Mouse (Mus musculus) urinary bladder, postnatal 25 days (tissue): ENCODE measurements around the gene Arid2.
"Not testable (repeated sequence)": the region's sequence is repeated elsewhere in the genome, so short reads cannot be mapped to it uniquely, and the experiment has no call there.

Experiments
- DNase-seq: peaks from one replicate; pipeline ENCODE4 v3.0.0; 2022; ENCODE audit warnings: low spot score

The Arid2 gene

GRCm38 (mm10) chr15:96286015-96286934 is 1.0 kb upstream of the Arid2 start:
- DNase-seq: peak; percentile 90

DNA sequence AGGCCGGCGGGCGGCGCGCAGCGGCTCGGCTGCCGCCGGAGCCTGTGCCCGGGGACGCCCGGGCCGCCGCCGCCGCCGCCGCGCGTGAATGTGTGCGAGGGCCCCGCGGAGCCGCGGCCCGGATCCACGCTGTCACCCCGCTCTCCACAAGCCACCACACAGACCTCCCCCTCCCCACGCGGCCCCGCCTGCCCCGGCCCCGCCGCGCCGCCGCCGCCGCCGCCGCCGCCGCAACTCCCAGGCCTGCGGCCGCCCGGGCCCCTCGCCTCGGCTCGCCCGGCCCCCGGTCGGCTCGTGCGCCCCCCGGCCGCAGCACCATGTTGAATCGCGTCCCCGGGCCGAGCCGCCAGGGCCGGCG is 404 bp upstream of the Arid2 start:
- no peak for DNase-seq

GRCm38 (mm10) chr15:96287976-96288835 is 888 bp downstream of the Arid2 start:
- peak; percentile 59 for DNase-seq

DNA sequence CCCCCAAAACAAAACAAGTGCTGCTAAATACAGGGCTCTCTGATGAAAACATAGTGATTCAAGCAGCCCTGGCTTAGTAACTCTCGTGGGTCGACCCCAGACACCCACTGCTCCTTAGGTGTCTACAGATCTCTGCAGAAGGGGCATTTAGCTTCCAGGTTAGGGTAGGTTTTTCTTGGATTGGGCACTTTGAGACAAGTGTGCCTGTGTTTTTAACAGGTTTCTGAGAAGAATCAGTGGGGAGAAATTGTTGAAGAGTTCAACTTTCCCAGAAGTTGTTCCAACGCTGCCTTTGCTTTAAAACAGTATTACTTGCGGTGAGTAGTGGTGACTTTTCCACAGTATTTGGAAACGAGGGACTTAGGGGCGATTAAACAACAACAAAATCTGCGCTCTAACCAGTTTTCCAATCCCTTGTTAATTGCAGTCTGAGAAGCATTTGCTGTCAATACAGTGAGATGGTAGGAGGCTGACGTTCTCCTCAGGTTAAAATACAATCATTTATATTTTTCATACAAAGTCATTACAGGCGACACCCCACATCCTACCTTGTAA is 1.6 kb downstream of the Arid2 start:
- no peak for DNase-seq

- DNase-seq: no peak
These were observed 2.7 kb downstream of the Arid2 start for GRCm38 (mm10) chr15:96290001-96290400.

DNA sequence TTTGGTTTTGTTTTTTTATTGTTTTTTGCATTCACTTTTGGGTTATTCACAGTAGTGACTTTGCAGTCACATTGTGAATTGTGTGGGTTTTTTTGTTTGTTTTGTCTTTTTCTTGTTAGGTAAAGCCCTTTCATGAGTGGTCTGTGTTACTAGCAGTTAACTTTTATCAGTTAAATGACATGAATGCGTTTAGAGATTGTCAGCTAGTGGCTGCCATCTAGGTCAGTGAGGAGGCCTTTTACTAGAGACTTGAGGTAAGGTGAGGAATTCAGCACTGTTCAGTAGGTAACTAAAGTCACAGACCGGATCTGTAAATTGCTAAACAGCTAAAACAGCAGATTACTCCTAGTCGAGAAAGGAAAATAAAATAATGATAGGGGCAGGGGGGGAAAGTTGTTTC is 6.1 kb downstream of the Arid2 start:
- no peak for DNase-seq

- no peak for DNase-seq
These were observed 9.8 kb downstream of the Arid2 start for GRCm38 (mm10) chr15:96297078-96297590.

DNA sequence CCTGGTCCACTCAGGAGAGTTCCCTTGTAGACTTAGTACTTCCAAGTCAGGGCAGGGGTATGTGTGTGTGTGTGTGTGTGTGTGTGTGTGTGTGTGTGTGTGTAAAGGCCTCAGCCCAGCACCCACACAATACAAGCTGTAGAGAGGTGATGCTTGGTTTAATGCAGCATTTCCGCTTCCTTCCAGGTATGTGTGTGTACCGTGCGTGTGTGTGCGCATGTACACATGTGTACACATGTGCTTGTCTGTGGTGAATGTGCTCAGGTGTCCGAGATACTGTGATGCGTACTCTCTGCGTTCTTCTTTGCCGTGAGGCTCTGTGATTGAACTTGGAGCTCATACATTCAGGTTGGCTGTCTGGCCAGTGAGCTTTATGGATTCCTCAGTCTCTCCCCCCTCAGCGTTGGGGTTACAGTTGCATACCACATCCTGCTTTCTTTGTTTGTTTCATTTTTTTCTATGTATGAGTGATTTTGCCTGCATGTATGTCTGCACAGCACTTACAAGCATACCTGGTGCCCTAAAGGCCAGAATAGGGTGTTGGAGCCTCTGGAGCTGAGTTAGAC is 10.4 kb downstream of the Arid2 start:
- no peak for DNase-seq

DNA sequence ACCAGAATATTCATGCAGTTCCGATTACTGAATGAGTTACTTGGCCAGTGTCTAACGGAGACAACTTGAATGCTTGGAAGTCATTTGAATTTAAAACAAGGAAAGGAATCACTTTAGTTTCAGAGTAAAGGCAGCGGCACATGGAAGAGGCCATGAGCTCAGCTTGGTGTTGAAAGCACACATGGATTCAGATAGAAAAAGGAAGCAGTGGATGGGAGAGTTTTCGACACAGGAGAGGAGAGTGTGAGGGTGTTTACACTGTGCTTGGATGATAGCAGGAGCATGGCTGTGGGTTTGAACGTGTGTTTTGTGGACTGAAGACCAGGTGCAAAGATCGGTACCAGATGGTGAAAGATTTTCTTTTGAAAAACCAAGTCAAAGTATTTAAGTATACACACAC is 22.0 kb downstream of the Arid2 start:
- no peak for DNase-seq

DNA sequence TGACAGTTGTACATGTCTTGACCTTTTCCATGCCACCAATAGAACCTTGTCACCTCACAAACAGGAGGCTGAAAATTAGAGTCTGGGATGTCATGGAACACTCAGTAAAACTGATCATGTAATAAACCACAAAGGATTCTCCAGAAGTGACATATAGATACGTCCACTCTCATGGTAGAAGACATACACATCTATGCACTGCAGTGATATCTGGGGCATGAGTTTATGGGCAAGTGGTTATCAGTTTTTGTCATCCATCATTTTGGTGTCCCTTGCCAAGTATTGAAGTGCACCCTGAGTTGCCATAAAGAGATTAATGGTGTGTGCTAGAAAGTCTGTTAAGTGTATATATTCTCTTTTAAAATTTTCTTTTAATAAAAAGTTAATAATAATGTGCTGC is 25.6 kb downstream of the Arid2 start:
- no peak for DNase-seq

DNA sequence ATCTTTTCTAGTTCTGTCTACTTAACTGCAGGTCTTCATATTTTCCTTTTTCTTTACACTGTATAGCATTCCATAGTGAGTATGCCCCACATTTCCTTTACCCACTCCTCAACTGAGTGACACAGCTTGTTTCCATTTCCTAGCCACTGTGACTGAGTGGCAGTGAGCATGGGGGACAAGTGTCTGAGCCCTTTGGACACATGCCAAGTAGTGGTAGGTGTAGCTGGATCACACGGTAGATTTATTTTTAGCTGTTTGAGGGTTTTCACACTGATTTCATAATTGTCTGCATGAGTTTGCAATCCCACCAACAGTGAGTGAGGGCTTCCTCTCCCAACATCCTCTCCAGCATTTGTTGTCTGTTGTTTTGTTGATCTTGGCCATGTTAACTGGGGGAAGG is 28.3 kb downstream of the Arid2 start:
- DNase-seq: no peak

DNA sequence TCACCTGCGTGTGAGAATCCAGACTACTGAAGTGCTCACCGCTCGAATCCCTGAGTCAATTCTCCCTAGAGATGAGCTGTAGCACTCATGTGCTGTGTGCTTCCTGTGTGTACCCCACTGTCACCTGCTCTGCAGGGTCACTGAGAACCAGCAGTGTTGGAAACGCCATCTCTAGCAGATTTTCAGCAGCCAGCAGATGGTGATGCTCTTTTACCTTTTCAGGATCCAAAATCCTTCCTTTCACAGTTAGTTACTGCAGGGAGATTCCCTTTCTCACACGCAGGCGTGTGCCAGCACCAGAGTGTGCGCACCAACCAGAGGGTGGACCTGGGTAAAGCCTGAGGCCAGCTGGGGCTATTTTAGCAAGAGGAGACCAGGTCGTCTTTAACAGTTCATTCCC is 32.0 kb downstream of the Arid2 start:
- DNase-seq: no peak

DNA sequence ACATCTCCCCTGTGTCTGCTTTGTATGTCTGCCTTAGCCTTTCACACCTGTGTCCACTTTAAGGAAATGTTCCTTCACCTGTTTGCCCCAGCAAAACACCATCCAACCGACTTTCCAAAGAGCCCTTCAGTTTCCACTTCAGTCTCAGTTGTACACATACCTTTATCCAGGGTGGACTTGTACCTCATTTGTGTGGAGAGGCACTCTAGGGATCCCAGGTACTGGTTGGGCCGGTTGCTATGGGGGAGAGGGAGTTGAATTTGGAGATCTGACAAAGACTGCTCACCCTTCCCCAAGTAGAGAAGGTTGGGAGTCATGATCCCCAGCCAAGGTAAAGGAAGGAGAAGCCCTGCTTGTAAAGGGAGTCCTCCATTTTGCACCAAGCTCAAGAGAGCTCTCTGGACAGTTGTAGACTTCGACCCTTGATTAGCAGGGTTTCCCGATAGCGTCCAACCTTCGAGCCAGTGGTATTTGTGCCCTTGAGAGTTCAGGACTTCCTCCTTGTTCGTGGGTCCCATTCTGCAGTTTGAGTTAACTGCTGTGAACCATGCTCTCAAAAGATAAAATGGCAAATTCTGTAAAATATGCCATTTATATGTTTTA is 38.5 kb downstream of the Arid2 start:
- DNase-seq: no peak

- DNase-seq: not testable (repeated sequence)
These were observed 41.4 kb downstream of the Arid2 start for GRCm38 (mm10) chr15:96328722-96329121.

DNA sequence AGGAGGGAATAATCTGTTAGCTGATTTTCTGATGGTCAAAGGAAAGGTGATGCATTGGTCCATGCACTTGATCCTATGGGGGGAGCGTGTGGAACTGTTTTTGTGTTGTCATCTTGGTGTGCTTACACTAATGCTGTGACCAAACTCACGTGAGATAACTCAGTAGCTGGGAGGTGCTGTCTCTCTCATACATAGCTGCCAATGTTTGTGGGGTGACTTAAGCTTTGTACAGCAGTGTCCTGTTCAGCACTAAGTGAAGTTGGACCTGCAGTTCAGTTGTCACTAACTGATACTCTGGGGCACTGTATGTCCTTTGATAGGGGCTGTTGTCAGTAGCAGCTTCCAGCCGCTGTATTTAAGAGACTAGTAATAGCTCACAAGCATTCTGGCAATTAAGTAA is 43.2 kb downstream of the Arid2 start:
- DNase-seq: no peak

DNA sequence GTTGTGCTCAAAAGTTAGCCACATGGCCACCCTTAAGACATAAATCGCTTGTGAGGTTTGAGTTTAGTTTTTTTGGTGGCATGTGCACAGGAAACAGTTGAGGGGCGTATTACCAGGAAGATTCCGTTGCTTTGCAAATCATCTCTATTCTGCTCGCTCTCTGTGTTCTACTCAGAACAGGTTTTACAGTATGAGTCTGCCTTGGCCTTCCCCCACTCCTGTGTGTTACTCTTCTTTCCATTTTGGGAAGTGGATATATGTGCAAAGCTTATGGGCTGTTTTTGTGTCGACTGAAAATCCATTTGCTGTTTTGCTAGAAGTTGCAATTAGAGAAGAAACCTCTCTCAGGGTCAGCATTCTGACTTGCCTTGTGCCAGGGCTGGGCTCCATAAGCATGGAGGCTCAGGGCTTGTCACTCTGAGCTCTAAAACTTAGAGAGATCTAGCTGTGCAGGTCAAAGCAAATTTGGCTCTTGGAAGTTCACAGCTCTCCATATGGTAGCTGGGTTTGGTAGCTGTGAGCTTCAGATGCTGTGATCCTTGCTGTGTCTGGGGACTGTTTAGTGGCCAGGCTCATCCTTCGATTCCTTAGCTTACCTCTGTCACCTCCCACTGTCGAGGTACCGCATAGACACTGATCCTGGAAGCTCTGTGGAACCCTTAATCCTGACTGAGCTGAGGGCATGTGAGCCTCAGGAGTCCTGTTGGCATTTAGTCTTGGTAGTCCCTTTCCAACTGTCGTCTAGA is 45.3 kb downstream of the Arid2 start:
- DNase-seq: no peak

DNA sequence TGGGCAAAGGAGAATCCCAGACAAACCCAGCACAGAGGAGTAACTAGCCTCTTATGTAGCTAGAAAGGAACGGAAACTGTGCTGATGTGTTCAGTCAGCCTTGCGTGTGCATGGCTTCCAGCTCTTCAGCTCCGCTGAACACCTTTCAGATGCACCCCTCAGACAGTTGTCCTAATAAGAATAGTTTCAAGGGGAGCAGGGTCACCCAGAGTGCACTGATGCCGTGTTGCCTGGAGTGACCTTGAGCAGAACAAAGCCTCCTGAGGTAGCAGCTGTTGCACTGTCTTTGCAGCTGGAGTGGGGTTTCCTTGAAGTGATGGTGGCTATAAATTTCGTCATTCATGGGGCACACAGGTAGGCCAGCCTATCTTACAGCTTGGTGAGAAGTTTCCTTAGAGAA is 46.0 kb downstream of the Arid2 start:
- no peak for DNase-seq

GRCm38 (mm10) chr15:96340924-96341323 is 53.6 kb downstream of the Arid2 start:
- DNase-seq: no peak

- no peak for DNase-seq
These were observed 54.8 kb downstream of the Arid2 start for GRCm38 (mm10) chr15:96342097-96342496.

GRCm38 (mm10) chr15:96342871-96343270 is 55.6 kb downstream of the Arid2 start:
- DNase-seq: no peak
